Mouse (Mus musculus): ENCODE measurements around the gene Lrrc28. TPM values are rescaled to one million over a fixed set of nuclear protein-coding genes. Genes with fewer than 3 reads are reported as not detected.
A peak's percentile ranks its signal among the peaks of the same experiment; 100 is the strongest.

Gene Lrrc28
- polyA plus RNA-seq, 1 experiment from 2014 or later: 30.6 TPM

DNA sequence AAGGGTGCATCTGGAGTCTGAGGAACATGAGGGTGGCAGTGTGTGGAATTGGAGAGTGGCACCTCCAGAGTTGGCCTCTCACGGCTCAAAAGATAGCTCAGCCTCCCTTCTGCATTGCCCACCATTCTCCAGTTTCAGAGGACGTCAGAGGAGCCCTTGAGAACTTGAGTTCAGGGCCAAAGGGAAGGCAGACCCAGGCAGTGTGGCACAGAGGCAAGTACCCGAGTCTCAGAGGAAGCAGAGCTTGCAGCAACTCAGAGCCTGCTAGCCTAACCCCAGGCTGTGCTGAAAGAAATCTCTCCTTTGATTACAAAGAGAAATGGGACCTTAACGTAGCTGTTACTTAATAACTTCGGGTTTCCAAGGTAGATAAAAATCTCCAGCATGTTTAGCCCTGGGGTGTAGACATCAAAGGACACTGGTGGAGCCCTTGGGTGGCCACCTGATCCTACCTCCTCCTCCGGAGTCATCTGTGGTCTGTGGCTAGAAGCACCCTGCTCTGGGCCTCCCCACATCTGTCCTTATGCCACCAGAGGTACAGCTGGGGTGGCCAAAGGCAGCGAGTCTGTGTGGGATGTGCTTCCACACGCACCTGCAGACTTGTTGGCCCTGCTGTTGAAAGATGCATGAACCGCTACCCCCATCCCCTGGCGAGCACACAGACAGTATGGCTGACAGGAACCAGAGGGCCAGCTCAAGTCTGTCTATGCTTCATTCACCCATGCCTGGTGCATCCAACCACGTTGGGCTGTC, 144.8 kb downstream of the Lrrc28 start:
- H3K36me3 ChIP-seq: no peaks in the 10 kb centered on the region
- no peak overlapping the region for H3K4me3 ChIP-seq
- no peaks in the 10 kb centered on the region for H3K27me3 ChIP-seq
- no peak overlapping the region for H3K27ac ChIP-seq (replicated peaks)
- 77% methylated on average over 11 of the region's 11 CpGs for WGBS
- H3K4me2 ChIP-seq: no peak overlapping the region
- ATAC-seq (ENCODE audit: low read depth): no peak
- no peak overlapping the region for H3K9ac ChIP-seq
- H3K9me3 ChIP-seq: no peaks in the 10 kb centered on the region
- H3K4me1 ChIP-seq (replicated peaks): peaks cover 11% of the 10 kb centered on the region; the same call in 1 of the 2 replicates

DNA sequence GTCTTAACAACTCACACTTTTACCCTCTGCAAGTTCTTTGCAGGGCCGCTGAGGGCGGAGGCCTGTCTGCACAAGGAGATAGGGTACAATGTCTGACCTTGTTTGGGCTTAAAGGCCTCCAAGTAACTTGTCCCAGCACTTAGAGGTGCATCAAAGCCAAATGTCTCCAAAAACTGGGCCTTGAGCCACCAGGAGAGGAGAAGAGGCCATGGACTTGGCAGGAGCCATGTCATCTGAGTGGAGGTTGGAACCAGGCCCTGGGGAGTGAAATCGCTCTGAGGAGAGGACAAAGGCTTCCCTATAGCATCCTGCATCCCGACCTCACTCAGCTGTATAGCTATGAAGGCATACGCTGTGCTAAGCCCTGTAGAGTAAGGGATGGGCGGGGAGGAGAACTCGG, 145.6 kb downstream of the Lrrc28 start:
- Histone ChIP-seq H3K9me3 (no peaks in the 10 kb centered on the region), H3K27me3 (no peaks in the 10 kb centered on the region), H3K4me2 (no peak overlapping the region), H3K4me3 (no peak overlapping the region), H3K27ac (replicated peaks) (no peak overlapping the region), H3K36me3 (no peaks in the 10 kb centered on the region), H3K4me1 (replicated peaks) (peaks cover 11% of the 10 kb centered on the region; the same call in 1 of the 2 replicates), H3K9ac (no peak overlapping the region)
- WGBS: 86% methylated on average over 7 of the region's 7 CpGs
- no peak for ATAC-seq (ENCODE audit: low read depth)

DNA sequence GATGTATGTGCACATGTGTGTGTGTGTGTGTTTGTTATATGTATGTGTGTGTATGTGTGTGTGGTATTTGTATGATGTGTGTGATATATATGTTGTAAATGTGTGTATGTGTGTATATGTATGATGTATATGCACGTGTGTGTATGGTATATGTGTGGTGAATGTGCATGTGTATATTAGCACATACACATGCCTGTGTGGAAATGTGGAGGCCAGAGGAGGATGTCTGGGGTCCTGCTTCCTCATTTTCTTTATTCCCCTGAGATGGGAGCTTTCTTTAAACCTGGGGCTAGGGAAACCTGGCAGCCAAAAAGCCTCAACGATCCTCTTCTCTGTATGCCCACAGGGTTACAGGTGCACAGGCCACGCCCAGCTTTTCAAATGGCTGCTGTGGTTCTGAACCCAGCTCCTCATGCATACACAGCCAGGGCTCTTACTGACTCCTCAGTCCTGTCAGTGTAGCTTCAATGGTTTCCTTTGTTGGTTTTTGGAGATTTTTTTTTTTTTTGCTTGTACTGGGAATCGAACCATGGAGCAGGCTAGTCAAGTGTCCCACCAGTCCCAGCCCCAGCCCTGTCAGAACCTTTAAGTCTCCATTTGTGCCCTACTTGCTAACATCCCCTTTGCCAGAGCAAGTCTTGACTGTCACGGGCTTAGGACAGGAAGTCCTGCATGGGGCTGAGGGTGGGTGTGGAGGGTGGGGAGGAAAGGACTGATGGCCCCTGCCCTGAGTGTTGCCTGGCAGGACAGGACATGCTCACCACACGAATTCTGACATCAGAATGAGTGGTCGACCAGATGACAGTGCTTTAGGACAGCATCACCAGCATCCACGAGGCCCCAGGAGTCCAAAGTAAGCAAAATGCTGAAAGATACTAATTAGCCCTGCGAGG, 151.0 kb downstream of the Lrrc28 start:
- Histone ChIP-seq H3K4me1 (replicated peaks) (no peaks in the 10 kb centered on the region), H3K27ac (replicated peaks) (no peak overlapping the region), H3K9me3 (no peaks in the 10 kb centered on the region), H3K4me2 (no peak overlapping the region), H3K9ac (no peak overlapping the region), H3K36me3 (no peaks in the 10 kb centered on the region), H3K4me3 (no peak overlapping the region), H3K27me3 (no peaks in the 10 kb centered on the region)
- no peak for ATAC-seq (ENCODE audit: low read depth)
- WGBS: 71% methylated on average over 9 of the region's 9 CpGs

DNA sequence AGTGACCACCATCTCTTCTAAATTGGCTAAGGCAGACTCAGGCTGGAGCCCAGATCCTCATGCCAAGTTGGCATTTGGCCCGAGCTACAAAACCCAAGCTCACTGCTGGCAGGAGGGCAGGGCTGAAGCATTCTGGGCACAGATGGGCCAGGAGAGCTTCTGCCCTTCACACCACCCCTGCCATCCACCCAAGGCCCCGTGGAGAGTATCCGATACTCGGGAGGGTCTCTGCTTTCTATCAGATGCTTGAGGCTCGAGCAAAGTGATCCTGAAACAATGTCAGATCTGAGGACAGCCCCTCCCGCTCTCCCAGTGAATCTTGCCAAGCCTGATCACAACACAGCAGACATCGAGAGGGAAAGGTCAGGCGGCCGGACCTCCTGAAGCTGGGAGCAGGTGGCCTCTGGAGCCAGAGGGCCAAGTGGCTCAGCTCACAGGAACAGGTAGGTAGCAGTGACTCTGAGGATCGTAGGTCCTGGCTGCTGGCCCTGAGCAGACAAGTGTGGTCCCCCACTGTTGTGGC, 157.1 kb downstream of the Lrrc28 start:
- Histone ChIP-seq H3K27ac (replicated peaks) (no peak overlapping the region), H3K4me2 (no peak overlapping the region), H3K4me1 (replicated peaks) (peaks cover 8% of the 10 kb centered on the region), H3K4me3 (no peak overlapping the region), H3K36me3 (no peaks in the 10 kb centered on the region), H3K9me3 (no peaks in the 10 kb centered on the region), H3K9ac (no peak overlapping the region), H3K27me3 (no peaks in the 10 kb centered on the region)
- 82% methylated on average over 10 of the region's 10 CpGs for WGBS
- no peak for ATAC-seq (ENCODE audit: low read depth)

DNA sequence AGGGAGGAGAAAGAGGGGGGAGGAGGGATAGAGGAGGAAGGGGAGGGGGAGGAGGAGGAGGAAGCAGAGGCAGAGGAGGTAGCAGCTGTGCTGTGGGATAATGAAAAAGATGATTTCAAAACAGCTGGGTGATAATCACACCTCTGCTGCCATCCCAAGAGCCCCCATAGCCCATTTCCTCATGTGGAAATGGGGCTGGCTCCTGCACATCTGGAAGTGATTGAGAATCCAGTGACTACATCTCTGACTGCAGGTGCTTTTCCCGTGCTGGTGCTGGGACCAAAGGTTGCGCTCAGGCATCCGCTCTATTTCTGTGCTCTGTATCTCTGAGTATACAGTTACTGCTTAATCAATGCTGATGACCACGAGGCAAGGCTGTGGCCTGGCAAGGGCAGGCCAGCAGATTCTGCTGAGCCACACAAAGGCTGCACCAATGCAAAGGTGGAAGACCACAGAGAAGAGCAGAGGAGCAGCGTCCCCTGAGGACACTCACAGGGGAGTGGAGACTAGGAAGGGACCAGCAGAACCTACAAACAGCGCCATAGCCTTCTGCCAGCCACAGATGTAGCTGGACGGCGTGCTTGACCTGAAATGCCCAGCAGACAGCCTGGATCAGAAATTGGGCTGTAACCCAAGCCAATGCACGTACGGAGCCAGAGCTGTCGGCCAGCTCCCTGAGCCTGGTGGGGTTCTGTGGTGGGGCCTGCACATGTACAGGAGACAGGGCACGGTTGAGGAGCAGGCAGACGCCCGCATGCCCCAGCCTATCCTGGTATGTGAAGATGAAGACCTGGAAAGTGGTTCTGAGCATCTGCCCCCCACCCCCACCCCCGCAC, 157.9 kb downstream of the Lrrc28 start:
- Histone ChIP-seq H3K27ac (replicated peaks) (no peak overlapping the region), H3K4me3 (no peak overlapping the region), H3K4me2 (no peak overlapping the region)

DNA sequence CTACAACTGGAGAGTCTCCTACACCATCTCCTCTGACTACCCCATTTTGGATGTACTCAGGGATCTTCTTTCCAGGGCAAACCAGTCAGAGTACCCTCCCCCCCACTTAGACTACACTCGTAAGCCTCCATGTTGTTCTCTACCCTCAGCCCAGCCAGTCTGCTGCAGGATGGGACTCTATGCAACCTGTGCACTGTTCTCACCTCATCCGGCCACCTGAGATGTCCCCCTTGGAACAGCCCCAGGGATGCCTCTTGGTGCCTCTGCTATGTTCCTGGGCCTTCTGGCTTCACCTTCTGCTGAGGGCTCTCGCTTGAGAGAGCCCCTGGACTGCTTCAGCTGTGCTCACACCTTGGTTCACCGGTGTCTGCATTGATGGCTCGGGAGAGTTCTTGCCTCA, 158.7 kb downstream of the Lrrc28 start:
- Histone ChIP-seq H3K4me1 (replicated peaks) (peaks cover 10% of the 10 kb centered on the region), H3K36me3 (no peaks in the 10 kb centered on the region), H3K27ac (replicated peaks) (no peak overlapping the region), H3K9me3 (no peaks in the 10 kb centered on the region), H3K4me2 (no peak overlapping the region), H3K9ac (no peak overlapping the region), H3K4me3 (no peak overlapping the region), H3K27me3 (no peaks in the 10 kb centered on the region)
- WGBS: 92% methylated on average over 5 of the region's 5 CpGs
- no peak for ATAC-seq (ENCODE audit: low read depth)

More for the DNA sequence above, 157.9 kb downstream of the Lrrc28 start:
- Histone ChIP-seq H3K36me3 (no peaks in the 10 kb centered on the region), H3K9ac (no peak overlapping the region), H3K4me1 (replicated peaks) (peaks cover 10% of the 10 kb centered on the region), H3K9me3 (no peaks in the 10 kb centered on the region), H3K27me3 (no peaks in the 10 kb centered on the region)
- peak; percentile 48; the same call in 1 of the 2 replicates for ATAC-seq (ENCODE audit: low read depth)
- 81% methylated on average over 15 of the region's 15 CpGs for WGBS

DNA sequence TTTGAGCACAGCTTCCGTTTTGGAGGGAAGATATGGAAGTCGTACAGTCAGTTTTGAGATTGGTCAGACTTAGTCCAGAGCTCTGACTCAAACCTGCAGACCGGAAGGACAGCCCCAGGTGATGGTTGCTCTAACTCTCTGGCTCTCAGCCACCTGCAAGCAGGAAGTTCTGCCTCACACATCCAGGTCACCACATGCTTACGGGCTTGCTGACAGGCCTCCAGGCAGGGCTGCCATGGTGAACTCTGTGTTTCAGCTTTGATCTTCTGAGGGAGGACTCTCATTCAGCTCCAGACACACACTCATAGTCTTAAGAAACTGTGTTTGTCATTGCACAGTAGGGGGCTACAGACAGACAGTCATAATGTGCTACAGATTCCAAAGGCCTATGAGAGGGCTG, 161.4 kb downstream of the Lrrc28 start:
- H3K27me3 ChIP-seq: no peaks in the 10 kb centered on the region

DNA sequence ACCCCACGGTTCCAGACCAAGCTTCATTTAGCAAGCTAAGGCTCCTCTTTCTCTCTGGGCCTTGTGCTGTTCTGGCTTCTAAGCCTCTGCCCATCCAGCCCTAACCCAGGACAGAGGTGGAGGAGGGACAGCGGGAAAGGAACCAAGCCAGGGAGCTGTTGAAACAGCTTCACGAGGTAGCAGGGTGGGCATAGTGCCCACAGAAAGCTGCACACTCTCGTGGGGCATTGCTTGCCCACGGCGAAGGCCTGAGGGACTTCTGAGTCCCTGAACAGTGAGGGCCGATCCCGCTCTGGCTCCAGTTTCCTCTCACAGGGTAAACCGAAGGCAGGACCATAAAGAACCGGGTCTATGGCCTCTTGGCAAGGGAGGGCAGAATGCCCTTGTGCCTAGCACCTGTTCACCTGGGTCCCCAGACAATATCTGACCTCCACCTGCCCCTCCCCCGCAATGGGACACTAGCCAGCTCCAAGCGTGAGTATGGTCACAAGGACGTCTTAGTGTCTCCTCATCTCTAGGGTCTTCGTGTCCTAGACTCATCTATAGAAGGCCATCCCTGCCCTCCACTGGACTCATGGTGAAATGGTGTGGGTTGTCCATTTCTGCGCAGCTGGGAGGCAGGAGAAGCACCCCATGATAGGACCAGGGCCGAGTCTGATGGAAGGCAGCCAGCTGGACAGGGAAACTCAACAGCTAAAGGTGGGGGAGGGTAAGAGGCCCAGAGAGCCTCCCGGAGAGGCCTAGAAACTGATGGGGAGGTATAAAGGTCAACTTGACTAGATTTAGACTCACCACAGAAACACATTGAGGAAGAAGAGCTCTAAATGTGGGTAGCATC, 165.3 kb downstream of the Lrrc28 start:
- Histone ChIP-seq H3K9me3 (no peaks in the 10 kb centered on the region), H3K9ac (no peak overlapping the region), H3K27ac (replicated peaks) (no peak overlapping the region), H3K4me3 (no peak overlapping the region), H3K36me3 (no peaks in the 10 kb centered on the region), H3K4me1 (replicated peaks) (peaks cover 27% of the 10 kb centered on the region), H3K27me3 (no peaks in the 10 kb centered on the region), H3K4me2 (no peak overlapping the region)
- ATAC-seq (ENCODE audit: low read depth): no peak
- WGBS: 82% methylated on average over 17 of the region's 17 CpGs

More for the DNA sequence above, 161.4 kb downstream of the Lrrc28 start:
- Histone ChIP-seq H3K9me3 (no peaks in the 10 kb centered on the region), H3K4me3 (no peak overlapping the region), H3K4me2 (no peak overlapping the region), H3K27ac (replicated peaks) (no peak overlapping the region), H3K36me3 (no peaks in the 10 kb centered on the region), H3K9ac (no peak overlapping the region), H3K4me1 (replicated peaks) (peaks cover 24% of the 10 kb centered on the region)
- 92% methylated on average over 4 of the region's 4 CpGs for WGBS
- ATAC-seq (ENCODE audit: low read depth): no peak

DNA sequence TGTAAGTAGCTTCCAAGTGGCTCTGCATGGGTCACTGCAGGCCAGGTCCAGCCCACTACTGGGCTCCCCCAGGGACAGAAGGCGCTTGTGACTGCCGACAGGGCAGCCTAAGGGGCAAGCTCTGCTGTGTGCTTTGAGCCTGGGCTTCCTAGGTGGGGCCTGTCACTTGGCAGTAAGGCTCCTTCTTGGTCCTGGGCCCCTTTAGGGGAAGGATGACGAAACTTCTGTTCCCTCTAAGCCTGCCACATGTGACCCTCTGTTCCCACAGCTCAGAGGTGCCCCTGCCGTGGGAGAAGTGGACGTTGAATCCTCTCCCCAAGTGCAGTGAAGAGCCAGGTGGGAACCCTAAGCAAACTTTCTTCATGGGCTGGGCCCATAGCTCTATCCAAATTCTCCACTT, 165.9 kb downstream of the Lrrc28 start:
- no peak overlapping the region for H3K4me2 ChIP-seq
- no peak overlapping the region for H3K27ac ChIP-seq (replicated peaks)
- 75% methylated on average over 5 of the region's 5 CpGs for WGBS
- no peaks in the 10 kb centered on the region for H3K36me3 ChIP-seq
- ATAC-seq (ENCODE audit: low read depth): peak; percentile 11
- no peaks in the 10 kb centered on the region for H3K9me3 ChIP-seq
- no peak overlapping the region for H3K9ac ChIP-seq
- H3K27me3 ChIP-seq: no peaks in the 10 kb centered on the region
- no peak overlapping the region for H3K4me3 ChIP-seq
- peaks cover 27% of the 10 kb centered on the region for H3K4me1 ChIP-seq (replicated peaks)

DNA sequence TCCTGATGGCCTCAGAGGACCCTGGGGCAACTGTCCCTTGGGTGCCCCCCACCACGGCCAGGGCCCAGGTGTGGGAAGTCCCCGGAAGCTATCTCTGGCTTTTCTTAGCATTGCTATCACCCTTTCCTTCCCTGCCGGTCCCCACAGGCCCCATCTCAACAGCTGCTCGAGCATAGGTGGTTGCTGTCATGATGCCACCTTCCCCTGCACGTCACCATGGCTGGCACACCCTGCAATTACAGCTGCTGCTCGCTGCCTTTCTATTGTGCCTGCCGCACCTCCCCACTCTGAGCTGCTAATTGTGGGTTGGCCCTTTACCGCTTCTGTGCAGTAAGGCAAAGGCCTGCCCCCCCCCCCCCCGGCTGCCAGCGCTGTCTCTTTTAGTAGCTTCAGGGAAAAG, 167.1 kb downstream of the Lrrc28 start:
- peaks cover 27% of the 10 kb centered on the region for H3K4me1 ChIP-seq (replicated peaks)
- no peak overlapping the region for H3K4me3 ChIP-seq
- H3K36me3 ChIP-seq: no peaks in the 10 kb centered on the region
- WGBS: 20% methylated on average over 9 of the region's 10 CpGs
- peak; percentile 56 for ATAC-seq (ENCODE audit: low read depth)
- peak overlapping the region; percentile 33; the same call in 1 of the 2 replicates for H3K4me2 ChIP-seq
- H3K27ac ChIP-seq (replicated peaks): peak overlapping the region; percentile 42; the same call in 1 of the 2 replicates
- H3K9me3 ChIP-seq: no peaks in the 10 kb centered on the region
- H3K27me3 ChIP-seq: no peaks in the 10 kb centered on the region
- no peak overlapping the region for H3K9ac ChIP-seq

DNA sequence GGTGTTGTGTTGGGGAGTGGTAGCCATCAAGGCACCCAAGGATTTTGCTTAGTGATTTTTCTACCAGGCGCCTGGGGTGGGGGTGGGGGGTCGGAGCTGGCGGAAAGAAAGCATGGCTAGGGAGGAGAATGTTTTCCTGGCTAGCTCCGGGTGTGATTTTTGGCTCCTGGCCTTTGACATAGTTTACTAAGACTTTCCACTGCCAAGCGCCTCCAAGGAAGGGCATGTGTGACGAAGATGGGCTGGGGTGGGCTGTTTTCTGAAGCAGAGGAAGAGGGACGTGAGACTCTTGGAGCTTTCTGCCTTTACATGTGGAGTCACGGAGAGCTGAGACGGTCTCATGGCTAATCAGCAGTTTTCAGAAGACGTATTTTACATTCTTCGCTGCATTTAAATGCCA, 173.8 kb downstream of the Lrrc28 start:
- ATAC-seq (ENCODE audit: low read depth): no peak
- WGBS: 78% methylated on average over 11 of the region's 11 CpGs
- H3K4me3 ChIP-seq: no peak overlapping the region
- H3K36me3 ChIP-seq: no peaks in the 10 kb centered on the region
- peaks cover 23% of the 10 kb centered on the region for H3K4me1 ChIP-seq (replicated peaks)
- no peaks in the 10 kb centered on the region for H3K9me3 ChIP-seq
- no peaks in the 10 kb centered on the region for H3K27me3 ChIP-seq
- H3K4me2 ChIP-seq: no peak overlapping the region
- H3K9ac ChIP-seq: no peak overlapping the region
- H3K27ac ChIP-seq (replicated peaks): no peak overlapping the region

Measured in neural tube, embryonic 13.5 days (tissue).